Mouse (Mus musculus): Measurements from ENCODE around the gene Mrpl24. TPM values are rescaled to one million over a fixed set of nuclear protein-coding genes. Genes with fewer than 3 reads are reported as not detected.
"Not testable (repeated sequence)": the region's sequence is repeated elsewhere in the genome, so short reads cannot be mapped to it uniquely, and the experiment has no call there.

Gene Mrpl24
- total RNA-seq (2021) = 10 to 100 TPM; 44.6 to 54.9 TPM

DNA sequence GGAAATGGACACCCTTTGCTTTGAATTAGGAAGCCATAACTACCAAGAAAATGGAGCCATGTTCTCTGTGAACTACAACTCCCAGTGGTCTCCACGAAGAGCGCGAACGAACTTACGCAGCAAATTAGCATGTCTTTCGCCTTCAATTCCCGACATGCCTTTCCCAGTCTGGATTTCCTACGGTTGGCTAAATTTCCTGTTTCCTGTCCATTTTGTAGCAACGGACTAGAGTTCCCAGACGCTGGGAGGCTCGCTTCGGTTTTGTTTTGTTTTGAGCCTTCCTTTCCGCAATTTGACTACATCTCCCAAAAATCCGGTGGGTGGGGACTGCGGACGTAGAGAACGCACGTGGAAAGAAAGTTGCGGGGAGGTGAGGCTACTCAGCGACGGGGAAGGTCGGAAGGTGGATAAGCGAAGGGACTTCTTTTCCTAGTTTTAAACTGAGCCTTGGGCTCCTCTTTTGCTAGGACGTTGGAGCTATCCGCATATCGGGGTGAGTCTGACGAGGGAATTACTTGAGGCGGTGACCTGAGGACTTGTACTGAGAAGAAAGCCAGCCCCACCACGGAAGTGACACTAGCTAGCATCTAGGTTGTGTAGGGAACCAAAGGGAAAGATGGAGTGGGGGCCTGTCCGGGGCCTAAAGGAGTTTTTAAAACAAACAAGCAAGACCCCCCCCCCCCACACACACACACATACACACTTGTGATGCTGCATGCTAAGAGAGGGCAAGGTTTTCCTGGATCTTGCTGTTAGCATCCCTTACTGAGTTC, at the start of gene Mrpl24:
Gene Mrpl24 (plus strand): TSS at position 171 of the 773 bp plus-strand sequence.
- intact Hi-C loops (cut with DNase I) = loop anchor here (1.0 kb wide), 2 partner anchors 11 to 34 kb away; partner anchors contain the start of genes Isg20l2, Prcc and Rrnad1
- peak; percentile 83 to 86 for DNase-seq (ENCODE audit: low spot score in 2 of 2)

- intact Hi-C loops (cut with DNase I) = no loop called here
- no peak for DNase-seq (ENCODE audit: low spot score in 2 of 2)
These were observed 41.6 kb upstream of the Mrpl24 start for GRCm38 (mm10) chr3:87877730-87878129.

GRCm38 (mm10) chr3:87884291-87884690, 35.0 kb upstream of the Mrpl24 start:
- intact Hi-C loops (cut with DNase I) = no loop called here

GRCm38 (mm10) chr3:87884708-87885251, 34.5 kb upstream of the Mrpl24 start:
- peak; percentile 30 to 32 for DNase-seq (ENCODE audit: low spot score in 2 of 2)
- intact Hi-C loops (cut with DNase I) = loop anchor here (1.0 kb wide), 3 partner anchors 22 to 46 kb away; partner anchors contain the start of genes Hdgf, Isg20l2, Mrpl24 and Rrnad1

More at GRCm38 (mm10) chr3:87884291-87884690, 35.0 kb upstream of the Mrpl24 start:
- DNase-seq (ENCODE audit: low spot score in 2 of 2) = no peak

- DNase-seq (ENCODE audit: low spot score in 2 of 2) = peak; percentile 92 to 93
- intact Hi-C loops (cut with DNase I) = loop anchor here (1.0 kb wide), 3 partner anchors 21 to 45 kb away; partner anchors contain the start of genes Hdgf, Isg20l2, Mrpl24 and Rrnad1
These were observed 33.9 kb upstream of the Mrpl24 start, which contains the start of gene Prcc for GRCm38 (mm10) chr3:87885281-87886003. Gene Prcc (minus strand): TSS chr3:87885608.

DNA sequence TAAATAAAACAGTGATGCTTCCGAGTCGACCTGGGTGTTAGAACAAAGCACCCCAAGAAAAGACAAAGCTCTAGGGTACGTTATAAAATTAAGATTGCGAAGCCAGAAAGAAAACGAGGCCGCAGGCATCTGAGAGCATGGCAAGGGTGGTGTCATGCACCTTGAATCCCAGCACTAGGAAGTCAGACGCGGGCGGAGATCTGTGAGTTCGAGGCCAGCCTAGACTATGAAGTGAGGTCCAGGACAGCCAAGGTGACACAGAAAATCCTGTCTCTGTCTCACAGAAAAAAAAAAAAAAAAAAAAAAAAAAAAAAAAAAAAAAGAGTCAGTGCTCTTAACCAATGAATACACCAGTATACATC, 33.3 kb upstream of the Mrpl24 start:
- intact Hi-C loops (cut with DNase I) = no loop called here
- no peak for DNase-seq (ENCODE audit: low spot score in 2 of 2)

- no peak for DNase-seq (ENCODE audit: low spot score in 2 of 2)
- intact Hi-C loops (cut with DNase I) = no loop called here
These were observed 32.9 kb upstream of the Mrpl24 start for GRCm38 (mm10) chr3:87886416-87886815.

- DNase-seq (ENCODE audit: low spot score in 2 of 2); intact Hi-C loops (cut with DNase I): not testable (repeated sequence)
These were observed 31.9 kb upstream of the Mrpl24 start for GRCm38 (mm10) chr3:87887400-87887799.

DNA sequence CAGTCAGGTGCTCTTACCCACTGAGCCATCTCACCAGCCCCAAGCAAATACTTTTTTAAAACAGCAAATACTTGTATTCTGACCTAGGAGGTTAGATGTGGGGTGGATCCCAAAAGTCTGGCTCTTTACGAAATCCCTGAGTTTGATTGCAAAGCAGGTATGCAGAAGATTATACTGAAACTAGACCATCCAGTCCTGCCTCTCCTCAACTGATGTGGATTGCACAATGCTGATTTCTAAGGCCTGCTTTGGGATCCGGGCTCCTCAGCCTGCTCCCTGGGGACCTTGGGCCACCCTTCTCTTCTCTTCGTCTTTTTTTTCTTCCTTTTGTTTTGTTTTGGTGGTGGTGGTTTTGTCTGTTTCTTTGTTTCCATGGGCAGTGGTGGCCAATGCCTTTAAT, 27.8 kb upstream of the Mrpl24 start:
- DNase-seq (ENCODE audit: low spot score in 2 of 2) = no peak
- intact Hi-C loops (cut with DNase I) = no loop called here

- intact Hi-C loops (cut with DNase I) = no loop called here
These were observed 25.9 kb upstream of the Mrpl24 start for GRCm38 (mm10) chr3:87893367-87893905.

GRCm38 (mm10) chr3:87899266-87899665, 20.0 kb upstream of the Mrpl24 start:
- intact Hi-C loops (cut with DNase I) = no loop called here
- no peak for DNase-seq (ENCODE audit: low spot score in 2 of 2)

More at GRCm38 (mm10) chr3:87893367-87893905, 25.9 kb upstream of the Mrpl24 start:
- DNase-seq (ENCODE audit: low spot score in 2 of 2) = no peak

- intact Hi-C loops (cut with DNase I) = no loop called here
- DNase-seq (ENCODE audit: low spot score in 2 of 2) = no peak
These were observed 19.5 kb upstream of the Mrpl24 start for GRCm38 (mm10) chr3:87899776-87900175.

DNA sequence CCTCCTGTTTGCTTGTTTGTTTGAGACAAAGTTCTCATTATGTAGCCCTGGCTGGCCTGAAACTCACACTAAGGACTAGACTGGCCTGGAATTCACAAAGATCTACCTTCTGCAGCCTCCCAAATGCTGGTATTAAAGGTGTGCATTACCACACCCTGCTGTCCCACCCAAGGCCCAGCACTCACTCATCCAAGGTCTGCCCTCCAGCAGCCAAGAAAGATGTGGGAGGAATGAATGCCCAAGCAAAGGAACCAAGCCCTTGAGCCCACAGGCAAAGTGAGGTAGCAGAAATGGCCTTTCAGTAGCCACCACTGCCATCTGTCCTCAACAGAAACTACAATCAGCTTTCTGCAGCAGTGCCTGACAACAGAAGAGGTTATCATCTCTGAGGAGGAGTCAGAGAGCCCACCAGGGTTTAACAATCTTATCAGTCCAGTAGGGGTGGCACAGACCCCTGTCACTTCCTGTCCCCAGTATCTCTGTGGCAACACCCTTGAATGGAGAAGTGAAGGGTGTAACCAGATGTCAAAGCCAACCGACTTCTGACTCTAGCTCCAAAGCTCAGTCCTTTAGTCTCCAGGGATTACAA, 18.2 kb upstream of the Mrpl24 start:
- DNase-seq (ENCODE audit: low spot score in 2 of 2) = no peak
- intact Hi-C loops (cut with DNase I) = no loop called here

GRCm38 (mm10) chr3:87901959-87902358, 17.3 kb upstream of the Mrpl24 start:
- DNase-seq (ENCODE audit: low spot score in 2 of 2); intact Hi-C loops (cut with DNase I): not testable (repeated sequence)

DNA sequence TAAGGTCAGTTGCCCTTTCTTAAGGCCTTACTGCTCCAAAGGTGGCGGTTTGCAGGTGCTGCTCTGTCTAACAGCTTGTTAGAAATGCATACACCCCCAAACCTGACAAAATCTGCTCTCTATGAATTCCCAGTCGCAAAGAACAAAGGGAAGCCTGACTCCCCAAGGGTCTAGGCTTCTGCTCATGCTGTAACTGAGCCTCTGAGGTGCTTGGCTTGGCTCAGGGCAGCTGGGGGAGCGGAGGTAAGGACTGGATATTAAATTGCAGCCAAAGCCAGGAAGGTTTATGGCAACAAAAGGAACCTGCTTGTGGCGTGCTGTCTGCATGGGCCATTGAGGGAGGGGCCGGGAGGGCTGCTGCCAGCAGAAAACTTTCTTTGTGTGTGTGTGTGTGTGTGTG, 15.5 kb upstream of the Mrpl24 start:
- intact Hi-C loops (cut with DNase I) = no loop called here
- no peak for DNase-seq (ENCODE audit: low spot score in 2 of 2)

DNA sequence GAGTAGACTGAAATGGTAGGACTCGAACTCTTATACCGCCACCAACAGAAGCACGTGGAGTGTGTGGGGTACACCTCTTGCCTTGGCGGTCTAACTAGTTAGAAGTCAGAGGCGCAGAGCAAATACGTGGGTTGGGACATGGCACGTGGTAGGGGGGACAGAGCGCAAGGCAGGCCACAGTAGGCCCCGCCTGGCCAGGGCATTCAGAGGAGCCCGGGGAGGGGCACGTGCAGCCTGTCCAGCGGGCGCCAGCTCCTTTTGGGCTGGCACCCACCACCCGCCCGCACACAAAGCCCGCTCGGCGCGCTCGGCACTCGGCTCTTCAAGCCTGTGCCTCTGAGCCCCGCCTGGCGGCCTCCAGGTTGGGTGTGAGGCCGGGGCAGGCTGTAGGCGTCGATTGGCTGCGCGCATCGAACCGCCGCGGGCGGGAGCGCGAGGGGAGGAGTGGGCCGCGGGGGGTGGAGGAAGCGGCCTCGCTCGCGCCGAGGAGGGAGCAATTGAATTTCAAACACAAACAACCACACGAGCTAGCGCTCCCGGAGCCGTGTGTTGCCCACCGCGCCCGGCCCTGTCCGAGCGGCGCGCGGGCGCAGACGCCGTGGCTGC, 13.3 kb upstream of the Mrpl24 start, which contains the start of gene Hdgf:
Gene Hdgf (plus strand): TSS at position 442 of the 606 bp plus-strand sequence.
- peak; percentile 94 to 96 for DNase-seq (ENCODE audit: low spot score in 2 of 2)
- intact Hi-C loops (cut with DNase I) = loop anchor here (1.0 kb wide), 2 partner anchors 21 to 24 kb away; partner anchors contain the start of genes Isg20l2, Prcc and Rrnad1

GRCm38 (mm10) chr3:87906601-87906980, 12.7 kb upstream of the Mrpl24 start:
- intact Hi-C loops (cut with DNase I) = loop anchor here (1.0 kb wide), 2 partner anchors 21 to 24 kb away; partner anchors contain the start of genes Isg20l2, Prcc and Rrnad1

GRCm38 (mm10) chr3:87906981-87907857, 12.1 kb upstream of the Mrpl24 start:
- intact Hi-C loops (cut with DNase I) = loop anchor here (1.0 kb wide), 2 partner anchors 22 to 23 kb away; partner anchors contain the start of genes Isg20l2, Prcc and Rrnad1
- DNase-seq (ENCODE audit: low spot score in 2 of 2) = peak in 1 of 2 experiments; percentile 34

More at GRCm38 (mm10) chr3:87906601-87906980, 12.7 kb upstream of the Mrpl24 start:
- DNase-seq (ENCODE audit: low spot score in 2 of 2) = peak in 1 of 2 experiments; percentile 71

Measured in left cerebral cortex, postnatal 36 days (tissue).